Mouse (Mus musculus) liver, embryonic 15.5 days (tissue): ENCODE results near the gene Sun3. TPM values are rescaled to one million over a fixed set of nuclear protein-coding genes. Genes with fewer than 3 reads are reported as not detected.
A peak's percentile ranks its signal among the peaks of the same experiment; 100 is the strongest.

Source experiments
- ATAC-seq: fragments of 200-750 bp; cut with Nextera tagmentation; 2 replicates; pipeline ENCODE4 v1.8.0; 2017; ENCODE audit warnings: moderate number of reproducible peaks, mild to moderate bottlenecking, moderate library complexity; ENCODE audit not compliant: insufficient read depth
- H3K27ac ChIP-seq: fragments of 300-500 bp; sonication (generic); replicated peaks from 2 replicates; pipeline ENCODE4 v1.5.1; 2015; ENCODE audit warnings: mild to moderate bottlenecking, inconsistent platforms
- H3K27me3 ChIP-seq: fragments of 300-500 bp; sonication (generic); 2 replicates; pipeline ENCODE4 v1.6.1; 2015; ENCODE audit warnings: mild to moderate bottlenecking, inconsistent platforms
- H3K36me3 ChIP-seq: fragments of 300-500 bp; sonication (generic); replicated peaks from 2 replicates; pipeline ENCODE4 v1.6.1; 2015; ENCODE audit warnings: moderate library complexity, mild to moderate bottlenecking, inconsistent platforms
- H3K4me1 ChIP-seq: fragments of 300-500 bp; sonication (generic); replicated peaks from 2 replicates; pipeline ENCODE4 v1.6.1; 2015; ENCODE audit warnings: inconsistent platforms
- H3K4me2 ChIP-seq: fragments of 300-500 bp; sonication (generic); 2 replicates; pipeline ENCODE4 v1.6.1; 2015; ENCODE audit warnings: moderate library complexity, mild to moderate bottlenecking, inconsistent platforms
- H3K4me3 ChIP-seq: fragments of 300-500 bp; sonication (generic); replicated peaks from 2 replicates; pipeline ENCODE4 v1.5.1; 2015; ENCODE audit warnings: mild to moderate bottlenecking, inconsistent platforms
- H3K9ac ChIP-seq: fragments of 300-500 bp; sonication (generic); 2 replicates; pipeline ENCODE4 v1.6.1; 2015; ENCODE audit warnings: moderate library complexity, mild to moderate bottlenecking, inconsistent platforms
- H3K9me3 ChIP-seq: fragments of 300-500 bp; sonication (generic); replicated peaks from 2 replicates; pipeline ENCODE4 v1.6.1; 2016; ENCODE audit warnings: inconsistent platforms
- WGBS: fragments of 180-500 bp; shearing (Covaris S2); methylation state at CpG from one replicate; pipeline ENCODE4 v1.1.7; 2015; ENCODE audit warnings: mixed read lengths; ENCODE audit not compliant: insufficient replicate concordance; 5-methylcytosine and 5-hydroxymethylcytosine counted together
- polyA plus RNA-seq: library from polyadenylated mRNA; unstranded; fragments of >200 nt; fragmentation: Nextera tagmentation; extraction: Ambion mirVana; gene quantifications from 2 replicates; pipeline ENCODE4 v1.2.1, GENCODE M21; 2015

The Sun3 gene
- polyA plus RNA-seq, 1 experiment from 2014 or later: not detected

GRCm38 (mm10) chr11:9025211-9025610 is 23.6 kb downstream of the Sun3 start:
- Histone ChIP-seq H3K27ac (no peak overlapping the region), H3K36me3 (no peaks in the 10 kb centered on the region), H3K4me3 (no peak overlapping the region), H3K9me3 (no peaks in the 10 kb centered on the region), H3K4me1 (no peaks in the 10 kb centered on the region), H3K9ac (no peak overlapping the region), H3K4me2 (no peak overlapping the region), H3K27me3 (no peaks in the 10 kb centered on the region)
- 55% methylated on average over 3 of the region's 3 CpGs for WGBS
- ATAC-seq: no peak

DNA sequence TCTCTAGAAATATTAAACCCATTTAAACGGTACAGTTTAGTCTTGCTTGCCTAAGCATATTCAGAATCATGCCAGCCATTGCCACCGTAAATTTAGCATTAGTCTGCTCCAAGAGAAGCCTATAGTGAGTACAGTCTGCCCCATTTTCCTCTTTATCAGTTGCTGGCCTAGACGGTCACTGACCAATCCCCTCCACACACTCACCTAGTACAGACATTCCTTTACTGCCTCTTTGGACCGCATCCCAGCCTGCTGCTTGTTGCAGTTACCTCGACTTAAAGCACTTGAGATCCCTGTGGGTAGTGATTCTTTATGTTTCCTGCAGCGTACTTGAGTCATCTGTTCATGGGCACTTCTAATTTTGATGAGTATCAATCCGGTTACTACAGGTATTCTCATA is 24.0 kb downstream of the Sun3 start:
- H3K27ac ChIP-seq: no peak overlapping the region
- no peak for ATAC-seq
- H3K9me3 ChIP-seq: no peaks in the 10 kb centered on the region
- H3K36me3 ChIP-seq: no peaks in the 10 kb centered on the region
- no peak overlapping the region for H3K4me3 ChIP-seq
- H3K9ac ChIP-seq: no peak overlapping the region
- H3K4me2 ChIP-seq: no peak overlapping the region
- H3K4me1 ChIP-seq: no peaks in the 10 kb centered on the region
- WGBS: 57% methylated on average over 7 of the region's 7 CpGs
- no peaks in the 10 kb centered on the region for H3K27me3 ChIP-seq

GRCm38 (mm10) chr11:9020207-9020606 is 28.6 kb downstream of the Sun3 start:
- ATAC-seq: no peak
- no peaks in the 10 kb centered on the region for H3K4me1 ChIP-seq
- no peak overlapping the region for H3K4me3 ChIP-seq

GRCm38 (mm10) chr11:9018491-9019267 is 30.1 kb downstream of the Sun3 start:
- Histone ChIP-seq H3K9ac (no peak overlapping the region), H3K27me3 (peaks cover 3% of the 10 kb centered on the region; the same call in 1 of the 2 replicates), H3K36me3 (no peaks in the 10 kb centered on the region), H3K4me2 (no peak overlapping the region), H3K4me1 (no peaks in the 10 kb centered on the region), H3K27ac (no peak overlapping the region), H3K9me3 (no peaks in the 10 kb centered on the region), H3K4me3 (no peak overlapping the region)
- no peak for ATAC-seq
- WGBS: 46% methylated on average over 6 of the region's 6 CpGs

More at GRCm38 (mm10) chr11:9020207-9020606, 28.6 kb downstream of the Sun3 start:
- H3K9me3 ChIP-seq: no peaks in the 10 kb centered on the region
- no peaks in the 10 kb centered on the region; the same call in 1 of the 2 replicates for H3K27me3 ChIP-seq
- H3K36me3 ChIP-seq: no peaks in the 10 kb centered on the region
- no peak overlapping the region for H3K27ac ChIP-seq
- 73% methylated on average over 5 of the region's 5 CpGs for WGBS
- H3K4me2 ChIP-seq: no peak overlapping the region
- H3K9ac ChIP-seq: no peak overlapping the region

DNA sequence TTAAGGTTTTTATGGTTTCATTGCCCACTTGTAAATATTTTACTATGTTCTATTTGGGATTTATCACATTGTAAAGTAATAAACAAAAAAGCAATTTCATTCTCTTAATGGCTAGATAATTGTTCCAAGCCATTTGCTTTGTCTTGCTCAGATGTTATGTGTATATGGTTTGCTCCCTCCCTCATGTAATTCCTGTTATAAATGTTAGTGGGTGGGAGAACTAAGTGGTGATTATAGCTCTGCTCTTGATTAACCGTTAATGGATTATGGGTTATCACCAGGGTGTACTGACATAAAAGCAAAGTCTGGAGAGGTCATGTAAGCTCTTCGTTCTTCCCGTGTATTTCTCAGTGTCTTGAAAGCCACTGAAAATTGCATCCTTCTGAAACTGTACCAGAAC is 34.1 kb downstream of the Sun3 start:
- Histone ChIP-seq H3K36me3 (no peaks in the 10 kb centered on the region), H3K4me2 (no peak overlapping the region)
- no peak for ATAC-seq

DNA sequence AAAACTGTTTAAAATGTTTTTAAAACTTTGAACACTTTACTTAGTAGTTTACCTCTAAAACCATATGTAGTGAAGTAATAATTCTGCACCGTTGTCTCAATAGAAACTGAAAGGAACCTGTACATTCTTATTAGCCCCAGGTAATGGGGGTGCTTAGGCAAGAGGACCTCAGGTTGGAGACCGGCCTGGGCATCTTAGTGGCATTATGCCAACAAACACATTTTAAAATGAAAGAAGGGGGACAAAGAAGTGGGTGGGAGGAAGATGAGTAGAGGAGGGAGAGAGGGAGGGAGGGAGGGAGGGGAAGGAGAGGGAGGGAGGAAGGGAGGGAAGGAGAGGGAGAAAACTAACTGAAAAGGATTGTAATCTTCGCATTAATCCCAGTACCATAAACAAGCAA is 37.4 kb downstream of the Sun3 start:
- 0% methylated on average over 3 of the region's 3 CpGs for WGBS
- H3K4me3 ChIP-seq: peak overlapping the region; percentile 78
- H3K9me3 ChIP-seq: no peaks in the 10 kb centered on the region
- peak; percentile 35; the same call in 1 of the 2 replicates for ATAC-seq
- peaks cover 4% of the 10 kb centered on the region; the same call in 1 of the 2 replicates for H3K27me3 ChIP-seq
- peak overlapping the region; percentile 75 for H3K9ac ChIP-seq
- H3K4me2 ChIP-seq: peak overlapping the region; percentile 80
- peak overlapping the region; percentile 82; the same call in 1 of the 2 replicates for H3K27ac ChIP-seq
- peaks cover 19% of the 10 kb centered on the region for H3K36me3 ChIP-seq
- peaks cover 18% of the 10 kb centered on the region for H3K4me1 ChIP-seq

More for the DNA sequence above, 34.1 kb downstream of the Sun3 start:
- Histone ChIP-seq H3K27ac (no peak overlapping the region), H3K27me3 (peaks cover 4% of the 10 kb centered on the region; the same call in 1 of the 2 replicates), H3K9ac (no peak overlapping the region), H3K9me3 (no peaks in the 10 kb centered on the region), H3K4me1 (peaks cover 7% of the 10 kb centered on the region), H3K4me3 (no peak overlapping the region)
- WGBS: 71% methylated on average over 3 of the region's 3 CpGs

- H3K4me2 ChIP-seq: peak within 1 kb of the TSS; percentile 80
- no peaks in the 10 kb centered on the region for H3K9me3 ChIP-seq
- peak within 1 kb of the TSS; percentile 82 for H3K27ac ChIP-seq
- peaks cover 18% of the 10 kb centered on the region for H3K4me1 ChIP-seq
- peak within 1 kb of the TSS; percentile 75 for H3K9ac ChIP-seq
- H3K36me3 ChIP-seq: peaks cover 22% of the 10 kb centered on the region
- ATAC-seq: peak; percentile 96
- peak within 1 kb of the TSS; percentile 78 for H3K4me3 ChIP-seq
- under 1% methylated on average over 43 of the region's 43 CpGs for WGBS
- H3K27me3 ChIP-seq: peaks cover 4% of the 10 kb centered on the region; the same call in 1 of the 2 replicates
Measured at GRCm38 (mm10) chr11:9010853-9011339, 37.9 kb downstream of the Sun3 start, which contains the start of gene Hus1. TSS of gene Hus1 (minus strand) at chr11:9011191.

- 0% methylated on average over 7 of the region's 7 CpGs for WGBS
- Histone ChIP-seq H3K27ac (peak overlapping the region; percentile 82), H3K4me3 (peak overlapping the region; percentile 78), H3K4me1 (peaks cover 18% of the 10 kb centered on the region), H3K9me3 (no peaks in the 10 kb centered on the region), H3K4me2 (peak overlapping the region; percentile 80), H3K27me3 (peaks cover 4% of the 10 kb centered on the region; the same call in 1 of the 2 replicates), H3K36me3 (peaks cover 26% of the 10 kb centered on the region), H3K9ac (peak overlapping the region; percentile 75)
- peak; percentile 66 for ATAC-seq
Measured at GRCm38 (mm10) chr11:9010416-9010815, 38.4 kb downstream of the Sun3 start.

- no peak overlapping the region for H3K9ac ChIP-seq
- H3K27me3 ChIP-seq: peaks cover 2% of the 10 kb centered on the region; the same call in 1 of the 2 replicates
- no peak overlapping the region for H3K27ac ChIP-seq
- no peaks in the 10 kb centered on the region for H3K9me3 ChIP-seq
- 82% methylated on average over 5 of the region's 5 CpGs for WGBS
- peaks cover 43% of the 10 kb centered on the region for H3K36me3 ChIP-seq
- ATAC-seq: no peak
- no peak overlapping the region; the same call in 1 of the 2 replicates for H3K4me2 ChIP-seq
- H3K4me1 ChIP-seq: peaks cover 18% of the 10 kb centered on the region
- no peak overlapping the region for H3K4me3 ChIP-seq
Measured at GRCm38 (mm10) chr11:9008761-9009160, 40.0 kb downstream of the Sun3 start.

- WGBS: 61% methylated on average over 4 of the region's 4 CpGs
- Histone ChIP-seq H3K9ac (no peak overlapping the region), H3K4me2 (no peak overlapping the region), H3K36me3 (peaks cover 24% of the 10 kb centered on the region), H3K27ac (no peak overlapping the region), H3K4me1 (no peaks in the 10 kb centered on the region; the same call in 1 of the 2 replicates), H3K9me3 (no peaks in the 10 kb centered on the region), H3K4me3 (no peak overlapping the region), H3K27me3 (peaks cover 6% of the 10 kb centered on the region; the same call in 1 of the 2 replicates)
- ATAC-seq: no peak
Measured at GRCm38 (mm10) chr11:8988084-8988483, 60.7 kb downstream of the Sun3 start.

- H3K4me1 ChIP-seq: no peaks in the 10 kb centered on the region; the same call in 1 of the 2 replicates
- H3K4me3 ChIP-seq: no peak overlapping the region
- no peak for ATAC-seq
- H3K4me2 ChIP-seq: no peak overlapping the region
- no peak overlapping the region for H3K27ac ChIP-seq
- no peaks in the 10 kb centered on the region for H3K9me3 ChIP-seq
- H3K27me3 ChIP-seq: peaks cover 6% of the 10 kb centered on the region; the same call in 1 of the 2 replicates
- H3K36me3 ChIP-seq: 0 out of 2 replicates have a peak, but pooled peaks cover 7% of the 10 kb centered on the region
- H3K9ac ChIP-seq: no peak overlapping the region
Measured at GRCm38 (mm10) chr11:8986058-8986457, 62.7 kb downstream of the Sun3 start.
